9 mouse cellular contexts compared by ENCODE assay signal in genomic region chr1:82432919-82433648, GRCm38 (mm10).
DNase-seq lines count a peak whose midpoint lies in the region; ATAC-seq lines count a peak whose summit lies in the region.
"Had no signal": no experiment of that assay in that cellular context is flagged by ENCODE, and none has a peak within 500 bp of the region (broad histone marks: within the 10 kb centered on the region; RNA-seq: fewer than 3 reads in every experiment).

No protein-coding gene starts in this region.

- H3K4me1 ChIP-seq in liver, embryonic 13.5 days (replicated peaks): no peaks in the 10 kb centered on the region
- H3K4me1 ChIP-seq: stomach, embryonic 15.5 days had no signal

- H3K4me2 ChIP-seq in liver, embryonic 13.5 days: no peak overlapping the region
- H3K4me2 ChIP-seq: stomach, embryonic 15.5 days had no signal

- intact Hi-C loops in gastrocnemius, postnatal 36 days (cut with DNase I): loop anchor here (5.0 to 10.0 kb wide), 3 partner anchors 141 to 1116 kb away; partner anchors contain the start of gene Irs1

- H3K9me3 ChIP-seq in liver, embryonic 13.5 days (replicated peaks): no peaks in the 10 kb centered on the region
- H3K9me3 ChIP-seq: stomach, embryonic 15.5 days had no signal

- H3K36me3 ChIP-seq in liver, embryonic 13.5 days: no peaks in the 10 kb centered on the region
- H3K36me3 ChIP-seq: stomach, embryonic 15.5 days had no signal

- H3K27me3 ChIP-seq in liver, embryonic 13.5 days: no peaks in the 10 kb centered on the region
- H3K27me3 ChIP-seq: stomach, embryonic 15.5 days had no signal

- DNase-seq in 3134 (ENCODE audit: extremely low read depth, insufficient read length, low spot score): peak; percentile 19
- peak; percentile 37 for DNase-seq in adrenal gland, adult 8-10 months
- DNase-seq in embryo, embryonic 11.5 days (ENCODE audit: low read depth, low spot score): peak; percentile 56
- DNase-seq in gastrocnemius, postnatal 36 days: peak; percentile 34 to 50
- DNase-seq in kidney, postnatal 10 days: peak; percentile 87
- DNase-seq in liver, embryonic 13.5 days: peak; percentile 11
- DNase-seq in ovary, adult 18-20 months (ENCODE audit: low spot score): peak; percentile 25
- DNase-seq in urinary bladder, postnatal 25 days (ENCODE audit: low spot score): peak; percentile 54

- no peak overlapping the region for H3K4me3 ChIP-seq in liver, embryonic 13.5 days (replicated peaks)
- H3K4me3 ChIP-seq: stomach, embryonic 15.5 days had no signal

- 73% methylated on average over 15 of the region's 15 CpGs for WGBS in liver, embryonic 13.5 days (ENCODE audit: insufficient replicate concordance)

- no peak for ATAC-seq in liver, embryonic 13.5 days (ENCODE audit: low read depth)

- no peak overlapping the region for H3K9ac ChIP-seq in liver, embryonic 13.5 days
- H3K9ac ChIP-seq: stomach, embryonic 15.5 days had no signal

- H3K27ac ChIP-seq in liver, embryonic 13.5 days: no peak overlapping the region
- H3K27ac ChIP-seq: stomach, embryonic 15.5 days had no signal

Comparison
In these comparisons a context has a peak if more than half of its experiments do, and no peak if none do; other contexts are left out.
1. DNase-seq: peak in every context shown above with its lines; median percentile 87 in kidney, postnatal 10 days; 56 in embryo, embryonic 11.5 days; 54 in urinary bladder, postnatal 25 days; 42 in gastrocnemius, postnatal 36 days; 37 in adrenal gland, adult 8-10 months; 25 in ovary, adult 18-20 months; 19 in 3134; 11 in liver, embryonic 13.5 days.